Mouse (Mus musculus): ENCODE measurements at regions not wholly inside any gene's neighbourhood (a gene's known extent, or its start where the extent isn't known, plus 50 kb on each side); places are given as distances from the start of the nearest gene placed in this dataset.

DNA sequence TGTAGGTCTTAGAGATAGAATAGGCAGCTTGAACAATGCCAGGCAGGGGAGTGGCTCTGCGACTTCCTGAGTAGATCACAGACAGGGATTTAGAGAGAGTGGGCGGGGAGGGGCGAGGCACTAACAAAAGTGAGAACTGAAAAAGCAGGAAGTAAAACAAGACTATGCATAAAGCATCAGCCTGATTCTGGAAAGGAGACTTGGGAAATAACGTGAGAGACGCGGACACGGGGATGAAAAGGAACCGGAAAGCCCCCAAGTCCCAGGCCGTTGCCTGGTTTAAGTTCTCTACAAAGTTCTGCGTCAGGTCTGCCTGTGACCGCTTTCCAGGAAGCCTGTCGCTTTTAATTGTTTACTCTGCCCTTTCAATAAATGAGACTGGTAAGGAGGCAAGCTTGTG, 86.3 kb downstream of the D16Ertd472e start:
- no peak for DNase-seq

DNA sequence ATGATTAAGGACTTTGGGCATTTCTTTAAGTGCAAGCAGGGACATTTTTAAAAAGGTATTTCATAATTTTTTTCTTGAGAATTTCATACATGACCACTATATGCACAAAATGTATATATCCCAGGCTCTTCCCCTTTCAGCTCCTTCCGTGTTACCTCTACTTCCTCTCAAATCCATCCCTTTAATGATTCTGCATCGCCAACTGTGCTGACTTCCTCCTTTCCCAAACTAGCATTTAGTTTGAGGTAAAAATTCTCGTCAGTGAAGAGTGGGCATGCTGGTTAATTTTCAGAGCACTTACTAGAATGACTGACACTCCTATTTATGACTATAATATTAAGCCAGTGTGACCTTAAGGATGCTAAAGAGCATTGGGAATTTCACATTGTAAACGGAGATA, 86.9 kb downstream of the D16Ertd472e start:
- DNase-seq = no peak

DNA sequence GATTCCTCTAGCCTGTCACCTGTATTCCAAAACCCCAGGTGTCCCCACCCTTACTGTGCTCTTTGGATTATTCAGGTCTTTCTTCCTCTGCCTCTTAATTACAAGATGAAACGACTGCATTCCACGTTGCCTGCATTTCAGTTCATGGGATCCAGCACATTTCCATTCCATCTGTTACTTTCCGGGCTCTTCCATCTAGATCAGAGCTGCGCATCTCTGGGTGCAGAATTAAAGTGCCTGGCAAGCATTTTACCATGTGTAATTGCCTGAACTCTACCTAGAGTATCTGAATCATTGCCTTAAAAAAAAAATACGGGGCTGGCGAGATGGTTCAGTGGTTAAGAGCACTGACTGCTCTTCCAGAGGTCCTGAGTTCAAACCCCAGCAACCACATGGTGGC, 90.0 kb downstream of the D16Ertd472e start:
- no peak for DNase-seq

DNA sequence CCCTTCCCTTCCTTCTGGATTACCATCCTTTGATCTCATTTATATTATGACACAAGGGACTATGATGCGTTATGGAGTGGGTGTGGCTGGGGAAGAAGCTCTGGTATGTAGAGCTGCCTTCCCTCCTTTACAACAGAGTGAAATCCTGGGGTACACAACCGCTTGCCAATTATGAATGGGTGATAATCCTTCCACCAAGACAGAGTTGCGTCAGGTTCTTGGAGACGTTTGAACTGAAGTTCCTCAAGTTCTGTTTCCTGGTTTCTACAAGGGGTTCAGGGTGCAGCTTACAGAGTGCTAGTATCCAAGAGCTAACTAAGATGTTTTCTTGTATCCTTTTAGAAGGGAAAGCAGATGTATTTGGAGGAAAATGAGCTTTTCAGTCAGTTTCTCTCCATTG, 92.2 kb downstream of the D16Ertd472e start:
- no peak for DNase-seq

DNA sequence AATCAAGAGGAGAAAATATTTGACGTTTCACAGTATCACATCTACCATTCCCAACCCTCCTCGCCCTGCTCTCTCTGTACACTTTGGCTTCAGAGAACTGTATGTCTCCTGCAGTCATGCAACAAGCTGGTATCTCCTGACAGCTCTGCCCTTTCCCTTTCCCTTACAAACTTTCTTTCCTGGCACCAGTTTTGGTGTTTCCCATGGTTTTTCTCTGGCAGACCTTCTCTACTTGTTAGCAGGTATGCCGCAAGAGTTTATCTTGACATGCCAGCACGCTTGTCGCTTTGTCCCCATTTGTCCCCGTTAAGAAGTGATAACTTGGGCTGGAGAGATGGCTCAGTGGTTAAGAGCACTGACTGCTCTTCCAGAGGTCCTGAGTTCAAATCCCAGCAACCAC, 94.9 kb downstream of the D16Ertd472e start:
- no peak for DNase-seq

DNA sequence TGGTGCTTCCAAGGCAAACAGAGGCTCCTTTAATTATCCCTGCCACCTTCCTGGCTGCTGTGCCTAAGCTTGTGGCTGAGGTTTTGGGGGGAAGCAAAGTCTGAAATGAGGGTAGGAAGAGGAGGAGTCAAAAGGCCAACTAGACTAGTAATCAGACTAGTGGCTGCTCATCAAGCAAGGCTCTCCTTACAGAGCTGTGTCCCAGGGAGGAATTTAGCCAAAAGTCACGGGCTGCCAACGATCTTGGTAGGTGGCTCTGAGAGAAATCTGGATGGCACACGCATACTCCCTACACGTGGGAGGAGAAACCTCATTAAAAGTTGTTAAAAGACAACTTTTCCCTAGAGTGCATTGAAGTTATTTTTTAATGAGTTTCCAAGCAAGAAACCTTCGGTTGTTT, 95.4 kb downstream of the D16Ertd472e start:
- DNase-seq = no peak

DNA sequence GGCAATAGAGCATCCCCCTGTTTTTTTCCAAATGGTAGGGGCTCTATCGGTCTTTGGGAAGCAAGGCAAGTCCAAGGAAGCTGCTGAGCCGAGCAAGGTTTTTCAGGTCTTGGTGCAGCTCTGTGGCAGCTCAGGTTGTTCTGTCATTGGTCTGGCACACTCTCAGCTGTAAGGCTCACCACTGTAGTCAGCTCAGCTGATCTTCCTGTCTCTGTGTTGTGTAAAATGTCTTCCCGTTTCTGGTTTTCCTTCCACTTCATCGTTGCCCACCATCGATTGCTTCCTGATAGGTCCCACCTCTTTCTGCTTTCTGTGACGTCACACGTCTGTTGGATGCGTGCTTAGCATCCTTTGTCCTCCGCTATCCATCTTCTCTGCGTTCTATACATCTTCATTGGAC, 96.2 kb downstream of the D16Ertd472e start:
- DNase-seq = no peak

DNA sequence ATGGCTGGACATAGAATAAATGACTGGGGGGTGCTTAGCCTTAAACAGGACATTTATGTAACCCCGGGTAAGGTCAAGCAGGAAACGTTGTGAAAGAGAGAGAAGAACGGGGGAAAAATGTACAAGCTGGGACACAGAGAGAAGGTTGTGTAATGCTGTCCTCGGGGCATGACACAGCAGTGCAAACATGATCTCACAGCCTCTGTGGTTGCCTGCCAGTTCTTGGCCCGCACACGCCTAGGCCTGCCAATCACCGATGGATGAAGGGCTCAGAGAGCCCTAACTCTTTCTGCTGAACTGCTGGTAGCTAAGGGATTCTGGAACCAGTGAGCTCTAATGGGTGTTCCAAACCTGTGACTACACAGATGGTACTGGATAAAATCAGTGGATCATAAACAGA, 96.5 kb upstream of the Btg3 start:
- DNase-seq = no peak

DNA sequence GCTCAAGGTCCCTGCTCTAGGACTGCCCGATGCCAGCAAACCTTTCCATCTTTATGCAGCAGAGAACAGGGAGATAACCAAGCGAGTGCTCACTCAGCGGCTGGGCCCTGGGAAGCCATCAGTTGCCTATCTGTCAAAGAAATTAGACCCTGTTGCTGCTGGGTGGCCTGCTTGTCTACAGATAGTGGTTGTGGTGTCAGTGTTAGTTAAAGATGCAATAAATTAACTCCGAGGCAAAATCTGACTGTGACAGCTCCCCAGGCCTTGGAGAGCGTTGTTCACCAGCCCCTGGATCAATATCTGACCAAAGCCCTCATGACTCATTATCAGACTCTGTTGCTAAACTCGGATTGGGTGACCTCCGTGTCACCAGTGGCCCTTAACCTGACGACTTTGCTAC, 83.0 kb upstream of the Btg3 start:
- no peak for DNase-seq

DNA sequence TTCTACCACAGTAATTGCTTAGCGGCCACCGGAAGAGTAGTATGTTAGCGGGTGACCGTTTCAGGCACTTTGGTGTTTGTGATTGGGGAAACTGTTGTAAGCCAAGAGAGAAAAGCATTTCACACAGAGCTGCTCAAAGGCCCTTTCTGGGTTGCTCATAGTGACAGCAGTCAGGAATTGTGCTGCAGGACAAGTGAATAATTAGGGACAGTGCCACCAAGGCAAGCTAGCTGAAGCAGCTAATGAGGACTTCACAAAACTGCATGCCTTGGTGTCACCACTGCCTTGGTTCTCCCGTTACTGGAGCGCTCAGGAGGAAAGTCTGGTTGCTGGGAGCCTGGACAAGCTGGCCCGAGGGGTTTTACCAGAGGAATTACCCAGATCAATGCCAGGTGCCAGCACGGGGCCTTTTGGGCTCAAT, 80.7 kb upstream of the Btg3 start:
- no peak for DNase-seq

DNA sequence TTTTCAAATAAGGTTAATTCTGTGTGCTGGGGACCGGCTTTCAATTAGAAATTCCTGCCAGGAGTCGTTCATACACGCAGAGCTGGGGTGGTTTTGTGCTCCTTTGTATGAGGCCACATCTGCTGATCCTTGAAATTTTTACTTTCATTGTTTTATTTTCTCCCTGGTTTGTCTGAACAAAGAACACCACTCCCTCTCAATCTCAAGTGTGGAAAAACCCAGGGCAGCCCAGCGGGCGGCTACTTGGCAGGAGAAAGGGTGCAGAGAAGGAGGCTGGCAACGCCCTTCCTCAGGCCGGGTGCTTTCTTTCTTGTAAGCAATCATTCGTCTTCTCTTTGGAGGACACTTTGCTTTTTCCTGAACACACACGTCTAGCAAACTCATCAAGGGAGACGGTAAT, 79.4 kb upstream of the Btg3 start:
- no peak for DNase-seq

DNA sequence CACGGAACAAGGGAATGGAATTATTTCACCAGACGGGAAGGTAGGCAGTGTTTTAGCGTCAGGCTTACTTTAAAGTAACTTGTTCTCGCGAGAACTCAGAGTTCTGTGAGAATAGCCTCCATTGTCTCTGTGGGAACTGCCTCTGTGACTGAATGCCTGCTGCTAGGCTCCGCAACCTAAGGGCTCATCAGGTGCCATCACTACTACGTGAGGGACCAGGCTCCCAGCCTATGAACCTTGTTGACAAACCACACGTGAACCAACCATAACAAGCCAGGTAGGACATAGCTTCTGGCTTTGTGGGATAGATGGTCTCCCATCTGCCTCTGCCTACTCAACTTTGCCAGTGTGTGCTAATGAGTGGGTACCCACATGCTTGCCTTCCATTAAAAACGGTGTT, 77.5 kb upstream of the Btg3 start:
- DNase-seq = no peak

DNA sequence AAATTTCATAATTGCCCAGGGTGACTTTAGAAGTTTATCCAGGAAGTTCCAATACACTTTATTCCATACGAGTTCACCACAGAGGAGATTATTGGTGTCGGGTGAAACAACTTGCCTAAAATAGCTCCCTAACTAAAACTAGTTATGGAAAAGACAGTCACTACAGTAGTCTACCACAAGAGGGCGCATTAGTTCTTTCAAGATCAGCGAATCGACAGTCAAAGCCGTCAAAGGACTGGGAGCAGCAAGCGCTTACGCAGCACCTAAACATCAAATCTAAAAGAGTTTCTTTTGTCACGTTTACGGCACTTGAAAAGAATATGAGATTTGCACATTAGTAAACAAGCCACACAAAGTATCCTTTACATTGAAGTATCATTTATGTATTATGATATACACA, 75.3 kb upstream of the Btg3 start:
- DNase-seq = peak in 1 of 2 experiments; percentile 53

DNA sequence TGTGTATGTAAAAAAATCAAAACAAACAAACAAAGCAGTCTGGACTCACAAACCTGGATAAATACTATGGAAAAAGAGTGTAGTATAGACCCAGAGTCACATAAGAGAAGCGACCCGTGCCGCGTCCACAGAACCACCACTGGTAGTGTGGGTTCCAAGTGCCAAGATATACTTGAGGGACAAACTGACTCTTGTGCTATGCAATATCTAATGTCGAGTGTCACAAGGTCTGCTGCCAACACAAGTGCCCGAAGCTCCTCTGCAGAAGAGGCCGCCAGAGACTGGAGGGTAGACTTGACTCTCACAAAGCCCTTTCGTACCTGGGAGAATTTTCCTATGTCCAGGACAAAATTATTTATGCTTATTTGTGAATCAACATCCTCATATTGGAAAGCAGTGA, 74.8 kb upstream of the Btg3 start:
- no peak for DNase-seq

DNA sequence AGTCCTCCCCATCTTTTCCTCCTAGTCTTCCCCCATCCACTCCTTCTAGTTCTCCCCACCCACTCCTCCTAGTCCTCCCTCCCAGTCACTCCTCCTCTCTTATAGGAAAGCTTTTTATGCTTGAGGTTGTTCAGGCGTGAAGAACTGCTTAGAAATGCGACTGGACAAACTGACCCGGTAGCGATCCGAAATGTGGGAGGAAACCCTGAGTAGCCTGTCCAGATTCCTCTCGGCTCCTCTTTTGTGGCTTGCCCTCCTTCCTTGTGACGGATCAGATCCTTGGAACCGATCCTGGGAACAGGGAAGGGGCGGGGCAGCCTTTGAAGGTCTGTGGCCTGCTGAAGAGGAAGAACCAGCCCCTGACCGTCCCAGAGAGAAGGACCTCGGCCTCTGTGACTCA, 74.3 kb upstream of the Btg3 start:
- DNase-seq = no peak

DNA sequence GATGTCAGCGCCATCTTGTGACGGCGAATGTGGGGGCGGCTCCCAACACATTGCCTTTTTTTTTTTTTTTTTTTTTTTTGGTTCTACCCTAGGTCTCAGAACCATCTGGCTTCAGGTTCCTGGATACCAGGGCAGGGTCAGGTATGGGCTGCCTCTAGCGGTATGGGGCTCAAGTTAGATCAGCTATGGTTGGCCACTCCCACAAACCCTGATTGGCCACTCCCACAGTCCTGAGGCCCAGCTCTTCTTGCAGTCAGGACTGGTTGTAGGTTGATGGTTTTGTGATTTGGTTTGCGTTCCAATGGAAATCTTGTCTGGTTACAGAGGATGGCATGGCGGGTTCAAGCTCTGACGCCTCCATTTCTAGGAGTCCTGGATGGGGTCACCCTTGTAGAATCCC, 72.2 kb upstream of the Btg3 start:
- no peak for DNase-seq

DNA sequence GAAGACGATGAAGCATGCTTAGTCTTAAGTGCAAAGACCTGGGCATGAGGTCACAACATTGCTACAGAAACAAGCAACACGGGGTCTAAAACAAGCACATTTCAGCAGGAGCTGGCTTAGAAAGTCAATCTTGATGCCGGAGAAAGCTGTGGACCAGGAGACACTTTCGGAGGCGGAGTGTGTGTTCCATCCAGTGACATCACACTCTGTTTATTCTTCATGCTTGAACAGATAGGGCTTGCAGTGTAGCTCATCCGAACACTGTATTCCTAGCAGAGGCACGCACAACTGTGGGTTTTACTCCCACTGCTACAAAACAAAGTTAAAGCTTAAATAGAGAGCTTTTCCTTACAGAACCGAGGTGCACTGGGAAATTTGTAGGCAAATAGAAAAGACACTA, 66.3 kb upstream of the Btg3 start:
- DNase-seq = no peak

DNA sequence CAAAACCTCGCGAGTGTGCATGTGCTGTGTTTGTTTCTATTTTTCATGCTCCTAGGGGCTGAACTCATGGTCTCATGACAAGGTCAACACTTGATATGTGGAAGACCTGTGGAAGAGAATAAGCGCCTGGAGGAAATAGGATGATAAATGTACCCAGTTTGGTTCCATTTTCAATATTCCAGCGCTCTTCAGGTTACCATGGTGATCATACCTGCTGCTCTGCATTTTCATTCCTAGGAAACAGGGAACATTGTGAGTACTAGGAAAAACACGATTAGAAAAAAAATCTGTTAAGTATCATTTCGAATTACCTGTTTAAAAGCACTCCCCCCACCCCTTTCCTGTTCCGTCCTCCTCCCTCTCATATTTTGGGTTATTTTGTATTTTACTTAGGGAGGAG, 65.8 kb upstream of the Btg3 start:
- no peak for DNase-seq

DNA sequence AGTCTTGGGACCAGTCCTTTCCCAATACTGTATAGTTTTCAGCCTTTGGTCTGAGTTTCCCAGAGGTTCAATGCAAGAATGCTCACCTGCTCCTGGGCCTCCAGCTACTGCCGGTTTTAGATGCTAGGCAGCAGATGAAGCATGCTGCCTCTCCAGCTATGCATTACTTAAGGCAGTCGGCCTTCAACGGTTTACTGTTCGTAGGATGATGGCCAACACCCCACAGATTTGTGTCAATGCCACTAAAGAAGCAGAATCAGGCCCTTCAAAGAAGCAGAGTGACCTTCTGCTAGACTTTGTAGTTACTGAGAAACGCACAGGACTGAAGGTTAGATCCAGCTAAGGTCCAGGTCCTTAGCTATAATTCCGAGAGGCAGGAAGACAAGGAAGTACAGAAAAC, 65.0 kb upstream of the Btg3 start:
- DNase-seq = no peak

DNA sequence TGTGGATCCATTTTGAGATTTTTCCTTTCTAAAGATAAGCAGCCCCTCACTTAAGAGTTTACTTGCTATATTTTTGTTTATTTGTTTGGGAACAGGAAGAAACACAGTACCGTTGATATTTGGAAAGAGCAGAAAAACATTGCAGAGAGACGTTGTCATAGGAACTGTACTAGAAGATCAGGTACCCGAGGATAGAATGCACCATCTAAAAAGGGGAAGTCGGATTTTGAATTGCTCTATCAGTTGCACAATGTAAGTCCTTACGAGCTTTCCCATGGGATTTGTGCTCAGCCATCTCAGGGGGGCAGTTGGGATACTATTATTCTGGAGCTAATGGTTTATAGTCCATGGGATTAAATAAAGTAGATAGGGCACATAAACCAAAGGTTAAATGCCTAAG, 58.7 kb upstream of the Btg3 start:
- DNase-seq = no peak

DNA sequence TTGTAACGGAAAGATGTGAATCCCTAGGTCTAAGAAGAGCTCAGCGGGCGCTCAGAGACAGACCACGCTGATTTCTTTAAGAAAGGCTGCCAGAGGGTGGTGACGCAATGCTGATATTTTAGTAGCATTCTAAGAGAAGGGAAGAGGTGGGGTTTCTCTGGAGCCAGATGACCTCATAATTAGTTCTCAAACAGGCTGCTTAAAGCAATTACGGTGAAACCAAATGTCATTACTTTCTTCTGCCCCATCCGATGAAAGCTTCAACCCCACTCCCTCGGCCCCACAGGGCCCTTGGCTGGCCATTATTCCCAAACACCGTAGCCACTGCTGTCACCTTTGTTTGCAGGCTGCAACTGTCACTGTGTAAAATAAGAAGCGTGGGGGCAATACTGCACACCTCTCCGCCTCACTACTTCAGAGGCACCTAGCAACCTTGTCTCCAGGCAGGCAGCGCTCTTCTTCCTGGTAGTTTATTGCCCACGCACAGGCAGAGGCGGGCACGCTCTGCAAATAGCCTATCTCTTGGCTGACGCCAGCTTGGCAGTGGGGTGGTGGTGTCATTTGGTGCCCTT, 50.6 kb upstream of the Btg3 start:
- DNase-seq = peak; percentile 51 to 53
